Mouse (Mus musculus) embryonic facial prominence, embryonic 12.5 days (tissue): ENCODE data around the gene Rwdd2b. TPM values are rescaled to one million over a fixed set of nuclear protein-coding genes. Genes with fewer than 3 reads are reported as not detected.

Experiments used
- ATAC-seq: fragments of 200-750 bp; cut with Nextera tagmentation; 2 replicates; pipeline ENCODE4 v1.8.0; 2017; ENCODE audit not compliant: insufficient number of reproducible peaks, insufficient read depth, low FRiP score, low TSS enrichment
- H3K27ac ChIP-seq: fragments of 300-500 bp; sonication (generic); 2 replicates; pipeline ENCODE4 v1.5.1; 2016; ENCODE audit warnings: mild to moderate bottlenecking
- H3K27me3 ChIP-seq: fragments of 300-500 bp; sonication (generic); 2 replicates; pipeline ENCODE4 v1.6.1; 2016; ENCODE audit warnings: mild to moderate bottlenecking, moderate library complexity
- H3K36me3 ChIP-seq: fragments of 300-500 bp; sonication (generic); 2 replicates; pipeline ENCODE4 v1.6.1; 2016; ENCODE audit warnings: mild to moderate bottlenecking
- H3K4me1 ChIP-seq: fragments of 300-500 bp; sonication (generic); 2 replicates; pipeline ENCODE4 v1.6.1; 2016
- H3K4me2 ChIP-seq: fragments of 300-500 bp; sonication (generic); replicated peaks from 2 replicates; pipeline ENCODE4 v1.6.1; 2016; ENCODE audit warnings: mild to moderate bottlenecking, moderate library complexity
- H3K4me3 ChIP-seq: fragments of 300-500 bp; sonication (generic); 2 replicates; pipeline ENCODE4 v1.5.1; 2016; ENCODE audit warnings: mild to moderate bottlenecking
- H3K9ac ChIP-seq: fragments of 300-500 bp; sonication (generic); 2 replicates; pipeline ENCODE4 v1.6.1; 2016; ENCODE audit warnings: mild to moderate bottlenecking, moderate library complexity
- H3K9me3 ChIP-seq: fragments of 300-500 bp; sonication (generic); 2 replicates; pipeline ENCODE4 v1.6.1; 2016; ENCODE audit warnings: mild to moderate bottlenecking, moderate library complexity
- WGBS: fragments of 180-500 bp; shearing (Covaris S2); methylation state at CpG from one replicate; pipeline ENCODE4 v1.1.7; 2016; 5-methylcytosine and 5-hydroxymethylcytosine counted together
- polyA plus RNA-seq: library from polyadenylated mRNA; unstranded; fragments of >200 nt; fragmentation: Nextera tagmentation; extraction: Ambion mirVana; gene quantifications from 2 replicates; pipeline ENCODE4 v1.2.1, GENCODE M21; 2016

Gene Rwdd2b
- polyA plus RNA-seq, 1 experiment from 2014 or later, result 12.1 TPM

DNA sequence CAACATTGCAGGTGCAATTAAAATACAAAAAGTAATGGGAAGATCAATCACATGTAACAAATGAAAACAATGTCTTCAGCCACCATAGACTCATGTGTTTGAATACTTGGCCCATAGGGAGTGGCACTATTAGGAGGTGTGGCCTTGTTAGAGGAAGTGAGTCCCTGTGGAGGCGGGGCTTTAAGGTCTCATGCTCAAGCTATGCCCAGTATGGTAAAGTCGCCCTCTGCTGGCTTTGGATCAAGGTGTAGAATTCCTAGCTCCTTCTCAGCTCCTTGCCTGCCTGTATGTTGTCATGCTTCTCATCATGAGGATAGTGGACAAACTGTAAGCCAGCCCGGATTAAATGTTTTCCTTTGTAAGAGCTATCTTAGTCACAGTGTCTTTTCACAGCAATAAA lies 35.4 kb downstream of the Rwdd2b start:
- H3K4me1 ChIP-seq, result no peaks in the 10 kb centered on the region
- no peak overlapping the region for H3K4me3 ChIP-seq
- no peak overlapping the region for H3K27ac ChIP-seq
- WGBS, result 82% methylated on average over 3 of the region's 3 CpGs
- no peak overlapping the region for H3K4me2 ChIP-seq
- peaks cover 56% of the 10 kb centered on the region for H3K36me3 ChIP-seq
- no peak overlapping the region for H3K9ac ChIP-seq
- no peaks in the 10 kb centered on the region for H3K9me3 ChIP-seq
- ATAC-seq, result no peak
- H3K27me3 ChIP-seq, result no peaks in the 10 kb centered on the region

DNA sequence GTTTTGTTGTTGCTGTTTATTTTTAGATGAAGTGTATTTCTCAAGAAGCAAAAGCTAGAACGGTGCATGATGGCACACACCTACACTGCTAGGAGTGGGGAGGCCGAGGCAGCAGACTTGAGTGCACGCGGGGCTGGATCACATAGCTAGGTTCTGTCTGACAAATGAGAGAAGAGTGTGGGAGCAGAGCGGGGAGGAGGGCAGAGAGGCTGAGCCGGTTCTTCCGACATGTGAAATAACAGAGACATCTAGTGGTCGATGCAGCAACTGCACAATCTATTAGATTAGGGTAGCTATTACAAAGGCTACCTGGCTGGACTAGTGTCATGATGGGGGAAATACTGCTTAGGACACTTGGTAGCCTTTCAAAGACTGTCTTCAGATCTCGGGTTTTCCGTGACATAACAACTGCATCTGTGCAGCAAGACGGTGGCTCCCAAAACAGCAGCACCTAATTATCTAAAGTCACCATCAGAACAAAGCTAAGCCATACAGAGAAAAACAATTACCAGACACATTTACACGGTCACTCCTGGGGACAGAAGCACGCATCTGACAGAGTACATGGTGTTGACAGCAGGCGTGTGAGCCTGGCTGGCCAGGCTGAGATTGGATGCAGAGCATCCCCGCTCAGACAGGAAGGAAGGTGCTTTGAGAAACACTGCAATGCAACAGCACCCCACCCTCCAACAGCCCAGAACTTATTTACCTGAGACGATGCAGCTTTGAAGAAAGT lies 46.4 kb downstream of the Rwdd2b start:
- Histone ChIP-seq H3K27me3 (no peaks in the 10 kb centered on the region), H3K4me3 (no peak overlapping the region), H3K9ac (no peak overlapping the region), H3K4me2 (no peak overlapping the region), H3K9me3 (no peaks in the 10 kb centered on the region), H3K36me3 (peaks cover 60% of the 10 kb centered on the region), H3K27ac (no peak overlapping the region), H3K4me1 (no peaks in the 10 kb centered on the region)
- peak; percentile 15; the same call in 1 of the 2 replicates for ATAC-seq
- 52% methylated on average over 16 of the region's 16 CpGs for WGBS

DNA sequence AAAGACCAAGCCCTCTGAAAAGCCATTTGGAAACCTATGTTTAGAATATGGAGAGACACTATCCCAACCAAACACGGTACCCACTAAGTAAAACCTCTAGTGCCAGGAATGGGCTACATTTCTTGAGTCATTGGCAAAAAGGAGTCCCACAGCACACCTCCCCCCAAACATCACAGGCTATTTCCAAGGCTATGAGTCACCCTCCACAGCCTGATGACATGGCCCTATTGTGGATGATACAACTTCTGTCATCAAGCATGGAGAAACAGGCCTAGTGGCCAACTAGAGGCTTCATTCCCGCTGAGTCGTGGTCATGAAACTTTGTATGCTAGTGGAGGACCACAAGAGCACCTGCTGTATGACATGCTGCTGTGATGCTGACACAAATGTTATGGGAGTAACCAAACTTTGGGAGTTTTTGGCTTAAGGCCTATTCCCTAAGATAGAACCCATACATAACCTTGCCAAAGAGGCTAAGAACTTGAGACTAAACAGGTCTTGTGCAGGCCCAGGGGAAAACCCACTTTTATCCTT lies 52.9 kb downstream of the Rwdd2b start:
- no peak overlapping the region for H3K27ac ChIP-seq
- H3K4me1 ChIP-seq, result no peaks in the 10 kb centered on the region
- no peak for ATAC-seq
- 97% methylated on average over 3 of the region's 3 CpGs for WGBS
- no peaks in the 10 kb centered on the region for H3K9me3 ChIP-seq
- H3K4me3 ChIP-seq, result no peak overlapping the region
- no peak overlapping the region for H3K4me2 ChIP-seq
- no peaks in the 10 kb centered on the region for H3K27me3 ChIP-seq
- H3K9ac ChIP-seq, result no peak overlapping the region
- peaks cover 61% of the 10 kb centered on the region for H3K36me3 ChIP-seq

DNA sequence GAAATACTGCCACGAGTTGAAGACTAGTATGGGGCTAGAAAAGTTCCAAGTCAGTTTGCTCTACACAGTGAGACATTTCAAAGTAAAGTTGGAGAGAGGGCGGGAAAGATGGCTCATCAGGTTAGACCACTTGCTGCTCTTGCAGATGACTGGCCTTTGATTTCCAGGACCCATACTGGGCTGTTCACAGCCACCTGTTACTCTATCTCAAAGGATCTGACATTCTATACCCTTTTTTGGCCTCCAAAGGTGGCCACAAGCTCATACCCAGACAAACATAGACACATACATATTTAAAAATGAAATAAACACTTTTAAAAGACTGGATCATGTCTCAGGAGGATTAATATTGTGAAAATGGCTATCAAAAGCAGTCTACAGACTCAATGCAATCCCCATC lies 56.0 kb downstream of the Rwdd2b start:
- no peaks in the 10 kb centered on the region for H3K4me1 ChIP-seq
- H3K27me3 ChIP-seq, result no peaks in the 10 kb centered on the region
- H3K36me3 ChIP-seq, result peaks cover 79% of the 10 kb centered on the region
- WGBS, result 83% methylated on average over 2 of the region's 2 CpGs
- no peak overlapping the region for H3K27ac ChIP-seq
- H3K4me3 ChIP-seq, result no peak overlapping the region
- no peak overlapping the region for H3K4me2 ChIP-seq
- H3K9ac ChIP-seq, result no peak overlapping the region
- no peak for ATAC-seq
- H3K9me3 ChIP-seq, result no peaks in the 10 kb centered on the region

Other genes starting within 250 kb of the Rwdd2b start
- gene N6amt1, start 86.4 kb downstream of the Rwdd2b start, polyA plus RNA-seq, result 22.1 and 22.7 TPM in 2 replicates
- gene Ltn1, start 8.0 kb downstream of the Rwdd2b start, polyA plus RNA-seq, result 31.1 and 31.7 TPM in 2 replicates
- 40.1 and 44.9 TPM in 2 replicates for gene Usp16, start 14.1 kb upstream of the Rwdd2b start, polyA plus RNA-seq
- 489 and 511 TPM in 2 replicates for gene Cct8, start 55.3 kb upstream of the Rwdd2b start, polyA plus RNA-seq
- not detected in 2 replicates for gene Map3k7cl, start 112.8 kb upstream of the Rwdd2b start, polyA plus RNA-seq